Mouse (Mus musculus) MEL (cell line): ENCODE results near the gene Ctnnbl1.

Experiments used
- CTCF ChIP-seq, 3 experiments: IDR thresholded peaks in 2 of 3; conservative IDR thresholded peaks in 1 of 3; 2 replicates each; pipeline ENCODE4 v1.5.1; 2011 to 2012; ENCODE audit warnings: low read length in 3 of 3, low read depth in 2 of 3, mild to moderate bottlenecking in 2 of 3, improper control_type of control experiment in 1 of 3, inconsistent platforms in 1 of 3, mixed read lengths in 1 of 3, moderate library complexity in 1 of 3; ENCODE audit not compliant: control insufficient read depth in 1 of 3, insufficient read depth in 1 of 3, poor library complexity in 1 of 3, severe bottlenecking in 1 of 3
- ELF1 ChIP-seq: IDR thresholded peaks from 2 replicates; pipeline ENCODE4 v1.6.1; 2014; ENCODE audit warnings: low read depth, mild to moderate bottlenecking, inconsistent platforms, low read length, improper control_type of control experiment, moderate library complexity

- TF ChIP-seq ELF1 (no peak), CTCF (IDR thresholded peaks at IDR 0.05 in 2 of 3, conservative IDR thresholded peaks at IDR 0.05 in 1 of 3; ENCODE audit: control insufficient read depth in 1 of 3, insufficient read depth in 1 of 3, low read depth in 2 of 3, low read length in 3 of 3, poor library complexity in 1 of 3, severe bottlenecking in 1 of 3) (no peak)
Measured at GRCm38 (mm10) chr2:157755771-157756170, 18.6 kb downstream of the Ctnnbl1 start.
